Mouse (Mus musculus) embryonic facial prominence, embryonic 11.5 days (tissue): ENCODE data around the gene Trpv5. TPM values are rescaled to one million over a fixed set of nuclear protein-coding genes. Genes with fewer than 3 reads are reported as not detected.

Experiments used
- ATAC-seq: fragments of 200-750 bp; cut with Nextera tagmentation; replicated peaks from 2 replicates; pipeline ENCODE4 v1.8.0; 2017; ENCODE audit warnings: low read depth; ENCODE audit not compliant: insufficient number of reproducible peaks, low FRiP score, low TSS enrichment
- DNase-seq: peaks from one replicate; pipeline ENCODE4 v3.0.0-alpha.2; 2015; ENCODE audit warnings: low spot score
- H3K27ac ChIP-seq: fragments of 300-500 bp; sonication (generic); replicated peaks from 2 replicates; pipeline ENCODE4 v1.5.1; 2014; ENCODE audit warnings: mild to moderate bottlenecking, low read depth, low read length, control low read depth
- H3K27me3 ChIP-seq: fragments of 300-500 bp; sonication (generic); 2 replicates; pipeline ENCODE4 v1.6.1; 2014; ENCODE audit warnings: mild to moderate bottlenecking, low read length, moderate library complexity, mixed read lengths; ENCODE audit not compliant: control insufficient read depth, insufficient read depth
- H3K36me3 ChIP-seq: fragments of 300-500 bp; sonication (generic); replicated peaks from 2 replicates; pipeline ENCODE4 v1.6.1; 2014; ENCODE audit warnings: low read depth, mild to moderate bottlenecking, low read length, moderate library complexity, mixed read lengths; ENCODE audit not compliant: control insufficient read depth, insufficient read depth
- H3K4me1 ChIP-seq: fragments of 300-500 bp; sonication (generic); 2 replicates; pipeline ENCODE4 v1.6.1; 2014; ENCODE audit warnings: low read length, mixed read lengths; ENCODE audit not compliant: control insufficient read depth, insufficient read depth
- H3K4me2 ChIP-seq: fragments of 300-500 bp; sonication (generic); 2 replicates; pipeline ENCODE4 v1.6.1; 2014; ENCODE audit warnings: low read depth, mild to moderate bottlenecking, control low read depth, low read length, moderate library complexity
- H3K4me3 ChIP-seq: fragments of 300-500 bp; sonication (generic); 2 replicates; pipeline ENCODE4 v1.5.1; 2014; ENCODE audit warnings: low read depth, low read length, control low read depth
- H3K9ac ChIP-seq: fragments of 300-500 bp; sonication (generic); replicated peaks from 2 replicates; pipeline ENCODE4 v1.6.1; 2014; ENCODE audit warnings: mild to moderate bottlenecking, control low read depth, low read length
- H3K9me3 ChIP-seq: fragments of 300-500 bp; sonication (generic); replicated peaks from 2 replicates; pipeline ENCODE4 v1.6.1; 2016; ENCODE audit warnings: mild to moderate bottlenecking, low read length, inconsistent platforms, mixed read lengths; ENCODE audit not compliant: control insufficient read depth
- WGBS: fragments of 180-500 bp; shearing (Covaris S2); extraction: QIAGEN DNeasy Blood & Tissue Kit; methylation state at CpG from one replicate; pipeline ENCODE4 v1.1.7; 2014; 5-methylcytosine and 5-hydroxymethylcytosine counted together
- polyA plus RNA-seq: library from polyadenylated mRNA; unstranded; fragments of >200 nt; fragmentation: Nextera tagmentation; extraction: Ambion mirVana; gene quantifications from 2 replicates; pipeline ENCODE4 v1.2.1, GENCODE M21; 2014

Gene Trpv5
- not detected in 2 replicates for polyA plus RNA-seq

GRCm38 (mm10) chr6:41680669-41681068, at the start of gene Trpv5:
Gene Trpv5 (minus strand): TSS chr6:41680769.
- 70% methylated on average over 1 of the region's 1 CpGs for WGBS

GRCm38 (mm10) chr6:41727989-41728609, 47.5 kb upstream of the Trpv5 start:
- DNase-seq (no peak), ATAC-seq (no peak)
- no peaks in the 10 kb centered on the region for H3K4me1 ChIP-seq
- no peak overlapping the region for H3K4me3 ChIP-seq
- H3K27ac ChIP-seq = no peak overlapping the region
- no peak overlapping the region for H3K9ac ChIP-seq
- WGBS = 93% methylated on average over 1 of the region's 1 CpGs
- no peaks in the 10 kb centered on the region for H3K27me3 ChIP-seq
- H3K9me3 ChIP-seq = no peaks in the 10 kb centered on the region
- no peaks in the 10 kb centered on the region for H3K36me3 ChIP-seq
- no peak overlapping the region for H3K4me2 ChIP-seq

More at GRCm38 (mm10) chr6:41680669-41681068, at the start of gene Trpv5:
- H3K4me1 ChIP-seq = no peaks in the 10 kb centered on the region
- H3K4me2 ChIP-seq = no peak within 1 kb of the TSS
- no peak within 1 kb of the TSS for H3K9ac ChIP-seq
- H3K27ac ChIP-seq = no peak within 1 kb of the TSS
- H3K4me3 ChIP-seq = no peak within 1 kb of the TSS
- ATAC-seq = no peak
- H3K36me3 ChIP-seq = no peaks in the 10 kb centered on the region
- DNase-seq = no peak
- H3K9me3 ChIP-seq = no peaks in the 10 kb centered on the region
- no peaks in the 10 kb centered on the region for H3K27me3 ChIP-seq

- no peak overlapping the region for H3K9ac ChIP-seq
- DNase-seq (no peak), ATAC-seq (no peak)
- WGBS = 85% methylated on average over 2 of the region's 2 CpGs
- H3K4me1 ChIP-seq = no peaks in the 10 kb centered on the region
- H3K9me3 ChIP-seq = no peaks in the 10 kb centered on the region
- no peak overlapping the region for H3K27ac ChIP-seq
- no peaks in the 10 kb centered on the region for H3K27me3 ChIP-seq
- no peak overlapping the region for H3K4me2 ChIP-seq
- no peaks in the 10 kb centered on the region for H3K36me3 ChIP-seq
- no peak overlapping the region for H3K4me3 ChIP-seq
Measured at GRCm38 (mm10) chr6:41721430-41721829, 40.9 kb upstream of the Trpv5 start.

GRCm38 (mm10) chr6:41710281-41710680, 29.7 kb upstream of the Trpv5 start:
- no peak overlapping the region for H3K4me2 ChIP-seq
- H3K36me3 ChIP-seq = no peaks in the 10 kb centered on the region
- no peaks in the 10 kb centered on the region for H3K4me1 ChIP-seq
- no peak overlapping the region for H3K27ac ChIP-seq
- H3K9ac ChIP-seq = no peak overlapping the region
- ATAC-seq (no peak), DNase-seq (no peak)
- WGBS = 80% methylated on average over 1 of the region's 1 CpGs
- no peaks in the 10 kb centered on the region for H3K9me3 ChIP-seq
- no peaks in the 10 kb centered on the region for H3K27me3 ChIP-seq
- no peak overlapping the region for H3K4me3 ChIP-seq

- WGBS = 90% methylated on average over 7 of the region's 7 CpGs
- Histone ChIP-seq H3K4me2 (no peak overlapping the region), H3K4me1 (no peaks in the 10 kb centered on the region), H3K36me3 (no peaks in the 10 kb centered on the region), H3K27me3 (no peaks in the 10 kb centered on the region), H3K27ac (no peak overlapping the region), H3K4me3 (no peak overlapping the region), H3K9me3 (no peaks in the 10 kb centered on the region), H3K9ac (no peak overlapping the region)
- no peak for DNase-seq
- ATAC-seq = no peak; the same call in 1 of the 2 replicates
Measured at GRCm38 (mm10) chr6:41706275-41706674, 25.7 kb upstream of the Trpv5 start.

- H3K4me1 ChIP-seq = no peaks in the 10 kb centered on the region
- 70% methylated on average over 1 of the region's 1 CpGs for WGBS
- ATAC-seq (no peak), DNase-seq (no peak)
- H3K9ac ChIP-seq = no peak within 1 kb of the TSS
- H3K27ac ChIP-seq = no peak within 1 kb of the TSS
- no peaks in the 10 kb centered on the region for H3K27me3 ChIP-seq
- H3K9me3 ChIP-seq = no peaks in the 10 kb centered on the region
- no peak within 1 kb of the TSS for H3K4me2 ChIP-seq
- no peak within 1 kb of the TSS for H3K4me3 ChIP-seq
- H3K36me3 ChIP-seq = no peaks in the 10 kb centered on the region
Measured at GRCm38 (mm10) chr6:41704123-41704522, 23.6 kb upstream of the Trpv5 start, which contains the start of gene Kel. Gene Kel (minus strand): TSS chr6:41704339.

- Histone ChIP-seq H3K4me2 (no peak overlapping the region), H3K36me3 (no peaks in the 10 kb centered on the region), H3K4me3 (no peak overlapping the region), H3K27me3 (no peaks in the 10 kb centered on the region), H3K9ac (no peak overlapping the region), H3K4me1 (no peaks in the 10 kb centered on the region), H3K9me3 (no peaks in the 10 kb centered on the region), H3K27ac (no peak overlapping the region)
- DNase-seq (no peak), ATAC-seq (no peak)
- WGBS = 63% methylated on average over 2 of the region's 2 CpGs
Measured at GRCm38 (mm10) chr6:41702928-41703327, 22.4 kb upstream of the Trpv5 start.

- Histone ChIP-seq H3K27ac (no peak overlapping the region), H3K4me3 (no peak overlapping the region), H3K4me2 (no peak overlapping the region), H3K36me3 (no peaks in the 10 kb centered on the region), H3K9me3 (no peaks in the 10 kb centered on the region), H3K9ac (no peak overlapping the region), H3K4me1 (no peaks in the 10 kb centered on the region), H3K27me3 (no peaks in the 10 kb centered on the region)
- WGBS = 81% methylated on average over 1 of the region's 1 CpGs
- DNase-seq = no peak
- no peak for ATAC-seq
Measured at GRCm38 (mm10) chr6:41701245-41701644, 20.7 kb upstream of the Trpv5 start.
